18 mouse cellular contexts compared by ENCODE assay signal in genomic region chr9:70049839-70050238, GRCm38 (mm10). TPM values are rescaled to one million over a fixed set of nuclear protein-coding genes. Genes with fewer than 3 reads are reported as not detected.
DNase-seq lines count a peak whose midpoint lies in the region; ATAC-seq and TF ChIP-seq lines count a peak whose summit lies in the region.
"Had no signal": no experiment of that assay in that cellular context is flagged by ENCODE, and none has a peak within 500 bp of the region (broad histone marks: within the 10 kb centered on the region; RNA-seq: fewer than 3 reads in every experiment).

No protein-coding gene starts in this region.

- no peak for DNase-seq in heart, embryonic 10.5 days (ENCODE audit: low spot score)
- peak; percentile 84 for DNase-seq in midbrain, embryonic 11.5 days (ENCODE audit: low spot score, missing footprints)
- DNase-seq in gastrocnemius, postnatal 10 days: no peak
- DNase-seq in forebrain, postnatal 0 days: no peak
- DNase-seq: B cell, adult 2 months; cerebellum, adult 9-11 months; kidney, adult 18-20 months; layer of hippocampus, adult 9-11 months had no signal

- ATAC-seq in heart, embryonic 11.5 days (replicated peaks; ENCODE audit: insufficient number of reproducible peaks, low FRiP score, low TSS enrichment): no peak
- ATAC-seq in midbrain, embryonic 11.5 days (ENCODE audit: low FRiP score): no peak
- ATAC-seq in midbrain, embryonic 15.5 days (replicated peaks): no peak
- ATAC-seq in granulocyte monocyte progenitor cell, adult 5-6 weeks (replicated peaks; ENCODE audit: poor library complexity, severe bottlenecking): peak; percentile 59
- ATAC-seq in cerebellum, adult (ENCODE audit: insufficient number of reproducible peaks, low FRiP score, low TSS enrichment): no peak
- ATAC-seq in forebrain, postnatal 0 days: no peak
- ATAC-seq: Patski had no signal

- H3K27me3 ChIP-seq in heart, embryonic 10.5 days (ENCODE audit: insufficient read depth, poor library complexity, severe bottlenecking): no peaks in the 10 kb centered on the region
- H3K27me3 ChIP-seq in heart, embryonic 11.5 days (ENCODE audit: control insufficient read depth, insufficient read depth, low read length): no peaks in the 10 kb centered on the region
- H3K27me3 ChIP-seq in midbrain, embryonic 11.5 days (ENCODE audit: control insufficient read depth, insufficient read depth, low read length): no peaks in the 10 kb centered on the region
- H3K27me3 ChIP-seq in midbrain, embryonic 15.5 days (replicated peaks): no peaks in the 10 kb centered on the region
- no peaks in the 10 kb centered on the region for H3K27me3 ChIP-seq in forebrain, postnatal 0 days (ENCODE audit: insufficient read depth, low read length)
- H3K27me3 ChIP-seq: hindbrain, embryonic 13.5 days; Patski had no signal

- no peak overlapping the region for H3K4me3 ChIP-seq in heart, embryonic 10.5 days
- no peak overlapping the region for H3K4me3 ChIP-seq in heart, embryonic 11.5 days (ENCODE audit: low read depth, low read length)
- no peak overlapping the region for H3K4me3 ChIP-seq in midbrain, embryonic 11.5 days (ENCODE audit: low read depth, low read length)
- H3K4me3 ChIP-seq in midbrain, embryonic 15.5 days: no peak overlapping the region
- no peak overlapping the region for H3K4me3 ChIP-seq in forebrain, postnatal 0 days (ENCODE audit: low read depth, low read length)
- H3K4me3 ChIP-seq: hindbrain, embryonic 13.5 days; megakaryocyte, embryonic 14.5 days had no signal

- H3K4me2 ChIP-seq in heart, embryonic 11.5 days: no peak overlapping the region
- no peak overlapping the region for H3K4me2 ChIP-seq in midbrain, embryonic 11.5 days
- H3K4me2 ChIP-seq in midbrain, embryonic 15.5 days: no peak overlapping the region
- no peak overlapping the region for H3K4me2 ChIP-seq in forebrain, postnatal 0 days (ENCODE audit: low read depth)
- H3K4me2 ChIP-seq: hindbrain, embryonic 13.5 days had no signal

- TF ChIP-seq CTCF in forebrain, postnatal 0 days (IDR thresholded peaks at IDR 0.05; ENCODE audit: low read depth): no peak

- no peak overlapping the region for H3K9ac ChIP-seq in heart, embryonic 11.5 days (ENCODE audit: low read depth, low read length)
- H3K9ac ChIP-seq in midbrain, embryonic 11.5 days (ENCODE audit: low read length): no peak overlapping the region
- no peak overlapping the region for H3K9ac ChIP-seq in midbrain, embryonic 15.5 days
- no peak overlapping the region for H3K9ac ChIP-seq in forebrain, postnatal 0 days
- H3K9ac ChIP-seq: hindbrain, embryonic 13.5 days; liver, embryonic 14.5 days had no signal

- WGBS in heart, embryonic 10.5 days: 56% methylated on average over 8 of the region's 8 CpGs
- WGBS in heart, embryonic 11.5 days (ENCODE audit: insufficient replicate concordance): 47% methylated on average over 8 of the region's 8 CpGs
- 44% methylated on average over 8 of the region's 8 CpGs for WGBS in midbrain, embryonic 11.5 days
- 44% methylated on average over 8 of the region's 8 CpGs for WGBS in midbrain, embryonic 15.5 days
- WGBS in forebrain, postnatal 0 days: 42% methylated on average over 8 of the region's 8 CpGs

- H3K4me1 ChIP-seq in heart, embryonic 10.5 days: peaks cover 37% of the 10 kb centered on the region
- peaks cover 2% of the 10 kb centered on the region; the same call in 1 of the 2 replicates for H3K4me1 ChIP-seq in heart, embryonic 11.5 days (ENCODE audit: control insufficient read depth, insufficient read depth, low read length)
- peaks cover 9% of the 10 kb centered on the region for H3K4me1 ChIP-seq in midbrain, embryonic 11.5 days (ENCODE audit: control insufficient read depth, insufficient read depth, low read length)
- H3K4me1 ChIP-seq in midbrain, embryonic 15.5 days: 0 out of 2 replicates have a peak, but pooled peaks cover 6% of the 10 kb centered on the region
- H3K4me1 ChIP-seq in forebrain, postnatal 0 days (ENCODE audit: insufficient read depth): no peaks in the 10 kb centered on the region

- no peaks in the 10 kb centered on the region for H3K36me3 ChIP-seq in heart, embryonic 10.5 days
- no peaks in the 10 kb centered on the region for H3K36me3 ChIP-seq in heart, embryonic 11.5 days (ENCODE audit: control insufficient read depth, insufficient read depth, low read length)
- no peaks in the 10 kb centered on the region for H3K36me3 ChIP-seq in midbrain, embryonic 11.5 days (ENCODE audit: control insufficient read depth, insufficient read depth, low read length)
- no peaks in the 10 kb centered on the region for H3K36me3 ChIP-seq in midbrain, embryonic 15.5 days (replicated peaks)
- H3K36me3 ChIP-seq in forebrain, postnatal 0 days (ENCODE audit: insufficient read depth): no peaks in the 10 kb centered on the region
- H3K36me3 ChIP-seq: hindbrain, embryonic 13.5 days had no signal

- peak overlapping the region; percentile 47; the same call in 1 of the 2 replicates for H3K27ac ChIP-seq in heart, embryonic 10.5 days
- H3K27ac ChIP-seq in heart, embryonic 11.5 days (ENCODE audit: low read depth, low read length): no peak overlapping the region
- no peak overlapping the region for H3K27ac ChIP-seq in midbrain, embryonic 11.5 days (ENCODE audit: low read depth, low read length)
- H3K27ac ChIP-seq in midbrain, embryonic 15.5 days: no peak overlapping the region
- no peak overlapping the region for H3K27ac ChIP-seq in forebrain, postnatal 0 days (ENCODE audit: low read depth, low read length)
- H3K27ac ChIP-seq: hindbrain, embryonic 13.5 days; liver, embryonic 14.5 days had no signal

- no peaks in the 10 kb centered on the region for H3K9me3 ChIP-seq in heart, embryonic 10.5 days
- H3K9me3 ChIP-seq in heart, embryonic 11.5 days (replicated peaks; ENCODE audit: control insufficient read depth, low read length): no peaks in the 10 kb centered on the region
- no peaks in the 10 kb centered on the region for H3K9me3 ChIP-seq in midbrain, embryonic 11.5 days (ENCODE audit: control insufficient read depth, low read length)
- no peaks in the 10 kb centered on the region for H3K9me3 ChIP-seq in midbrain, embryonic 15.5 days
- no peaks in the 10 kb centered on the region for H3K9me3 ChIP-seq in forebrain, postnatal 0 days (ENCODE audit: low read length)
- H3K9me3 ChIP-seq: hindbrain, embryonic 13.5 days had no signal

RNA-seq across cellular contexts. Expression of gene Gcnt3, which starts 12.0 kb away (rescaled TPM):
- not detected in 2 replicates for polyA plus RNA-seq in heart, embryonic 10.5 days (2016; fragmentation: Nextera tagmentation; extraction: Ambion mirVana)
- polyA plus RNA-seq in heart, embryonic 11.5 days (2014; fragmentation: Nextera tagmentation; extraction: Ambion mirVana): not detected in 2 replicates
- not detected in 2 replicates for polyA plus RNA-seq in midbrain, embryonic 11.5 days (2014; fragmentation: Nextera tagmentation; extraction: Ambion mirVana)
- not detected in 2 replicates for polyA plus RNA-seq in midbrain, embryonic 15.5 days (2015; fragmentation: Nextera tagmentation; extraction: Ambion mirVana)
- total RNA-seq in granulocyte monocyte progenitor cell, adult 5-6 weeks (2014; fragmentation: Nextera tagmentation): not detected in 2 replicates
- total RNA-seq in granulocyte monocyte progenitor cell, adult 5-6 weeks (2017): not detected in 2 replicates
- not detected for total RNA-seq in gastrocnemius, postnatal 10 days (2021)
- total RNA-seq in forebrain, postnatal 0 days (2014; rRNA removed): not detected in 2 replicates
- polyA plus RNA-seq in forebrain, postnatal 0 days (2015; fragmentation: Nextera tagmentation; extraction: Ambion mirVana): not detected in 2 replicates
- total RNA-seq: adrenal gland, adult 18-20 months; left cerebral cortex, postnatal 36 days had no signal
- polyA plus RNA-seq: hindbrain, embryonic 13.5 days; liver, embryonic 14.5 days had no signal

RNA-seq across cellular contexts. Expression of gene Gtf2a2, which starts 37.5 kb away (rescaled TPM):
- polyA plus RNA-seq in heart, embryonic 10.5 days (2016; fragmentation: Nextera tagmentation; extraction: Ambion mirVana): 170 and 182 TPM in 2 replicates
- 160 and 172 TPM in 2 replicates for polyA plus RNA-seq in heart, embryonic 11.5 days (2014; fragmentation: Nextera tagmentation; extraction: Ambion mirVana)
- polyA plus RNA-seq in midbrain, embryonic 11.5 days (2014; fragmentation: Nextera tagmentation; extraction: Ambion mirVana): 221 TPM in 2 replicates
- 172 and 177 TPM in 2 replicates for polyA plus RNA-seq in midbrain, embryonic 15.5 days (2015; fragmentation: Nextera tagmentation; extraction: Ambion mirVana)
- 92.2 and 108 TPM in 2 replicates for total RNA-seq in granulocyte monocyte progenitor cell, adult 5-6 weeks (2014; fragmentation: Nextera tagmentation)
- 102 and 108 TPM in 2 replicates for total RNA-seq in granulocyte monocyte progenitor cell, adult 5-6 weeks (2017)
- 10 to 100 TPM; 58.5 to 62.1 TPM for total RNA-seq in gastrocnemius, postnatal 10 days (2021)
- 139 and 206 TPM in 2 replicates for total RNA-seq in forebrain, postnatal 0 days (2014; rRNA removed)
- 257 and 317 TPM in 2 replicates for polyA plus RNA-seq in forebrain, postnatal 0 days (2015; fragmentation: Nextera tagmentation; extraction: Ambion mirVana)
